Mouse (Mus musculus): ENCODE results near the gene Babam2. TPM values are rescaled to one million over a fixed set of nuclear protein-coding genes. Genes with fewer than 3 reads are reported as not detected.

The Babam2 gene
- polyA plus RNA-seq (2012; rRNA removed) = 26.3 and 27.0 TPM in 2 replicates

DNA sequence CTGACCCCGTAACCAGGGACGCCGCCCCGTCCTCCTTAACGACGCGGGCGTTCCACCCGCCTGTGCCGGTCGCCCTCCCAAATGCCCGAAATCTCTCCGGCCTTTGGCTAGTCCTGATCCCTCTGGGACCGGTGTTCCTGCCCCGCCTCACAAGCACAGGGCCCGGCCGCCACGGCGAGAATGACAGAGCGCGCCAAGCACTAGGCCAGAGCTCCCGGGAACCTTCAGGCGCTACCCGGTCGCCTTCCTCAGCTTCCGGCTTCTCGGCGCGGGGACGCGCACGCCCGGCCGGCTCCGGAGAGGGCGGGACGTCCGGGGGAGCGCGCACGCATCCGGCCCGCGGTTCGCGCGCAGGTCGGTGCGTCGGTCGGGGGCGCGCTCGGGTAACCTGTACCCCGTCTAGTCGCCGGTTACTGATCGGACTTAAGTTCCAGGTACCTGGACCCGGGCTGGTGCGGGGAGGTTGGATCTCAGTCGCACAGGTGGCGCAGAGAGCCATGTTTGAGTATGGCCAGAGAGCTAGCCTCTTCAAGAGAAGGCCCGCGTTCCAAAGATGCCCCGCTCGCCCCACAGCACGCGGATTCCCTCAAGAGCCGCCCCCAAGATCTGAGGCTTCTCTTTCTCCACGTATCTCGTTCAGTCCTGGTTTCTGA is at the start of gene Babam2:
Gene Babam2, plus strand, starts transcription at position 41 of the 653 bp plus-strand sequence.
- peak; percentile 67 for DNase-seq (ENCODE audit: low read depth, low spot score)
- under 1% methylated on average over 71 of the region's 71 CpGs for WGBS

DNA sequence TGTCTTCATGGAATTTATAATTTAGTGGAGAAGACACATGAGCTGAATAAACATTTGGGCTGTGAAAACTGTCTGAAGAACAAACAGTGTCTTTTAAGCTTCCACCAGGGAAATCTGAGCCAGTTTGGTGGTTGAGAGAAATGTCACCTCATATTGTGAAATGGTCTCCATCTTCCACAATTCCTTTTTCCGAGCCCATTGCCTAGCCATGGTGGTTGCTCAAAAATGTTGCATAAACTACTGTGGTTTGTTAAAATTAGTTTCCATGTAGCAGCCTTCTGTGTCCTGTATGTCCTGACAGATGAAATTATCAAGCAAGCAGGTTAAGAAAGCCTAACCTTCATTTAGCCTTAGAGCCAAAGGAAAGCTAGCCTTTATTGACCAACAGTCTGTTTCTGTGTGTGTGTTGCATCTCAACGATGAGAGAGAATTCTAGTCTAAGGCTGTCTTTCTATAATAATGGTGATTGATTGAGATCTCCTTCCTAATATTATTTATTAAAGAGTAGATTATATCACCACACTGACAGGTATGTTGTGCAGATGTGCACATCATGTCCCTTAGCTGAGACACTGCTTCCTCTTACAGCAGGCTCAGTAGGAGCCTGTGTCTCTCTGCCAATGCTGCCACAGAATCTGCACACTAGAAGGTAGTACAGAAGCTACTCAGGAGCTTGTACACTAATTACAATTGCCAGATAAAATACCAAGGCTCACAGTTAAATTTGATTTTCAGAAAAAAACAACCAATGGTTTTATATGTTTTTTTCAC is 46.8 kb upstream of the Babam2 start:
- WGBS = 84% methylated on average over 2 of the region's 2 CpGs
- DNase-seq (ENCODE audit: low read depth, low spot score) = no peak

DNA sequence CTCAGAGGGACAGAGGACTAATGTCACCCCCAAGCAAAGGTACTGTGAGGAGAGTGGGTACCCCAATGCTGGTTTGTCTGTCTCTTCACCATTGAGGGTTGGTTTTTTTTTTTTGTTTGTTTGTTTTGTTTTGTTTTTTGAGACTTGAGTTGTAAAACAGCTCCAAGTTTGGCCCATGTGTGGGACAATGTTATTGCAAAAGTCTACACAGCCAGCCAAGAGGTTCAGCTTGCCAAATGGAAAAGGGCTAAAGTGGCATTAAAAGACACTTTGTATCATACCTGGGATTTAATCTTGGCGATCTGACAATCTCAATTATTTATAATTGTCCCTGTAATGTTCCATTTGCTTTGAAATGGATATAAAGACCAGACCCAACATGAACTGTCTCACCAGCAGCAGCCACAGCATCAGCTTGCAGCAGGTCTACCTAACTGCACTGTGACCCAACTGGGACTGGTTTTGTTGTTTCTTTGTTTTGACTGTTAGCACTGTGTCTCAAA is 41.7 kb upstream of the Babam2 start:
- 98% methylated on average over 1 of the region's 1 CpGs for WGBS
- no peak for DNase-seq (ENCODE audit: low read depth, low spot score)

DNA sequence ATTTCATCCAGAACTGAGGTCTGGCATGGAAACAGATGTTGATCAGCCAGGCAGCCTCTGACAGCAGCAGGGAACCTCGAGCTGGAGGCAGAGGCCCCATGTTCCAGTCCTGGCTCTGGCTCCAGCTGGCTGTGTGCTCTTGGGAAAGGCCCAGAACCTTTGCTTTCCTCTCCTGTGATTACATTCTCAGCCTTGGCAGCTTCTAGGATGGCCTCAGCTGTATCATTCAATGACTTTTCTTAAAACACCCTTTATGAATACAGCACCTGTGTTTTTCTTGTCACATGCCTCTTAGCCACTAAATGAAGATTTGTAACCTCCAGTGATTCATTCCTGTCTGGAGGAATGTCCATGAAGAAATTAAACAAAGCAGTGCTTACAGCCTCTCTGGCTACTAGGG is 31.3 kb upstream of the Babam2 start:
- WGBS = 12% methylated on average over 1 of the region's 1 CpGs
- no peak for DNase-seq (ENCODE audit: low read depth, low spot score)

DNA sequence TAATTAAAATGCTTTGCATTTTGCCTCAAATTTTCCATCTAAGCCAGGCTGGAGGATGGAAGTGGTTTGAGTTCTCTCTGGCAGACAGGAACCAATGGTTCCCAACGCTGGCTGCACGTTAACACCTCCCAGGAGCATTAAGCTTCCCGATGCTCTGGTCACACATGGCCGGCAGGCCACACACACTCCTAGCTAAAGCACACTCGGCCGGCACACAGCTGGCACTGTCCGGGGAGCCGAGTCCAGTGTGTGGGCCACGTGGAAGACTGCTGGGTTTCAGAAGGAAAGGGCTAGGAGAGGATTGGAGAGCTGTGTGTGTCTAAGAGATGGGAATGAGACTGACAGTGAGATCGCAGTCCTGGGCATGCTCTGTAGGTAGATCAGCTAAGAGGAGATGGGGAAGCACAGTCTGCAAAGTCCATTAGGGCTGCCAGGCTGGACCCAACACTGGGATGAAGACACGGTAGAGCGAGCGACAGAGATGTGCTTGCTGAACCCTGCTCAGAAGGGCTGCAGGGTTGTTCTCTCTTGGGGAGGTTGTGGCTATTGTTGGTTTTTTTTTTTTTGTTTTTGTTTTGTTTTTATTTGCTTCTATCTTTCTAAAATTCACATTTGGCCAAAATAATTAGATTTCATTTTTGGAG is 29.0 kb upstream of the Babam2 start:
- no peak for DNase-seq (ENCODE audit: low read depth, low spot score)
- WGBS = 93% methylated on average over 13 of the region's 13 CpGs

DNA sequence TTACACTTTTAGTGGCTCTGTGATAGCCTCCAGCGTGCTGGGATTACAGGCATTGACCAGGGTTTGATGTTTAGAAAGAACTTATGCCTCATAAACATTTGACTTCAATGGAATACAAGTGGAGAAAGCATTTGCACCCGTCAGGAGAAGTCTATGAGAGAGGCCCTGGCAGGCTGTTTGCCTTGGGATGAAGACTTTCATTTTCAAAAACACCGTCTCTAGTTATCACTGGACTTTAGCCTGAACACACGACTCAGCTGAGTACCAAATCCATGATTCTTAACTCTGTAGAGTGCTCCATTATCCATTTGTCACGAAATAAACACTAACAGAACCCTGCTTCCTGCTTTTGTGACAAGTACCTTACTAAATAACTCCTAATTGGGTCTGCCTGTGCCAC is 27.5 kb upstream of the Babam2 start:
- no peak for DNase-seq (ENCODE audit: low read depth, low spot score)
- 32% methylated on average over 5 of the region's 5 CpGs for WGBS

DNA sequence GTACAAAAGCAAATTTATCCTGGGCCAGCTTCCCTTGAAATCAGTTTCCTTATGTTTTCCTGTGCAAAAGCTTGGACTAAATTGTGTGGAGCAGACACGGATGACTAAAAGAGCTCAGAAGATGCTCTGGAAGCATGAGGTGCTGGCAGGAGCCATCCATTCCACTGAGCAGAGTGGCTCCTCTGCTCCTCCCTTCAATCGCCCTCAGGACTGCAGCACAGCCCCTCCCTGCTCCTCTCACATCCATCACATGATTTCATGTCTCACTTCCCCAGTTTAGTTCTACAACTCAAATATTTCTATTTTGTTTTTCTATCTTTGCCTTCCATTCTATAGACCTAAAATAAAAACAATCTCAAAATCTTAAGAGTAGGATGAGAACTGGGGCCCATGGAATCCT is 26.3 kb upstream of the Babam2 start:
- no peak for DNase-seq (ENCODE audit: low read depth, low spot score)
- WGBS = 78% methylated on average over 2 of the region's 2 CpGs

DNA sequence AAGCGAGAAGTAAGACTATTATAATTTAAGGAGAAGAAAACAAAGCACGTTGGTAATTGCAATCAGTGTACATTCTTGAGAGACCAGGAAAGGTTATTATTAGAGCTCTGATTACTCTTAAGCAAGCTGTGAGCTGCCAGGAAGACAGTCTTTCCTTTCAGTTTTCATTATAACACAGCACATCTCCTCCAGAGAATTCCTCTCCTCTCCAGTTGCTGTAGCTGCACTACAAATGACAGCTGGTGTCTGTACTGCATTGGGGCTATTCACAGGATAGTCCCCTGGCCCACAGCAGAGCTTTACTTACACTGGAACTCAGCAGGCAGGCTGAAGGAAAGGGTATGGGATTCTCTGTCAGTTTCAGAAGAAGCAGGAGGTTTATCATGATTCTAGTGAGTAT is 24.1 kb upstream of the Babam2 start:
- WGBS = 72% methylated on average over 2 of the region's 2 CpGs
- no peak for DNase-seq (ENCODE audit: low read depth, low spot score)

DNA sequence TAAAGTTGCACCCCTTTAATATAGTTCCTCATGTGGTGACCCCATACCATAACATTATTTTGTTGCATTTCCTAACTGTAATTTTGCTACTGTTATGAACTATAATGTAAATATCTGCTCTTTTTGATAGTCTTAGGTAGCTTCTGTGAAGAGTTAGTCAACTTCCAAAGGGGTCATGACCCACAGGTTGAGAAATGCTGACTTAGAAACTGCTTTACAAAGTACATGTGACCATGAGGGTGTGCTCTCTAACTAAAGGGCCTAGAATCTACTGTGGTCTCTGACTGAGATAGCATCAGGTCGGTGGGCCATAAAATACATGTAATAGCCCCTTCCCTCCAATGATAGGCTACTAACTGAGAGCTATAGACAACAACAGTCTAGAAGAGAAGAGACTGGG is 19.5 kb upstream of the Babam2 start:
- 46% methylated on average over 1 of the region's 1 CpGs for WGBS
- DNase-seq (ENCODE audit: low read depth, low spot score) = no peak

DNA sequence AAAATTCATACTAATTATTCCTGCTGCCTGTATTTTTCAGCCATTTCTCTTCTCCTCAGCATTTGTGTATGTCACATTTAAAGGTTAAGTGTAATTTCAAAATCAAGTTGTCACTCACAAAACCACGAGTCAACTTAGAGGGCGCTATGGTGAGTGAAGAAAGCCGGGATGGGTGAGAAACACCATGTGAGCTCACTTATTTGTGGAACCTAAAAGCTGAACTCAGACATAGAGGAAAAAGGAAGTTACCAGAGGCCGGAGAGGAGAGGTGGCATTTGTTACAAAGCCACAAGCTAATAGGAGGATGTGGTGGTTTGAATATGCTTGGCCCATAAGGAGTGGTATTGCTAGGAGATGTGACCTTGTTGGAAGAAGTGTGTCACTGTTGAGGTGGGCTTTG is 17.3 kb upstream of the Babam2 start:
- WGBS = 86% methylated on average over 4 of the region's 4 CpGs
- DNase-seq (ENCODE audit: low read depth, low spot score) = no peak

DNA sequence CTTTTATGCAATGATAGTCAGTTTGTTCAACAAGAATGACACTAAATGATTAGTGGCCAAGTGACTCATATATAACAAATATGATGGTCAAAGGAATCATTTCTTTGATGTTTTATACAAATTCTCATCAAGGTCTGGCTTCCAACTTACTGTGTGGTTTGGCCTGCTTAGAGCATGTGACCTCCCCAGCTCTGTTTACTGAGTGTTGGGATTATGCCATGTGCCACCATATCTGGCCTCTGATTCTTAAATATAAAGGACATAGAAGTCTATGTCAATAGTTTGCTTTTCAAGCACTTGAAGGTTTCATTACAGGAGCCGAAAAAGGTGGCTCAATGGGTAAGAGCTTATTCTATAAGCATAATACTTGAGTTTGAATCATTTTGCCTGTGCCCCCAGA is 15.2 kb upstream of the Babam2 start:
- no peak for DNase-seq (ENCODE audit: low read depth, low spot score)
- WGBS = 91% methylated on average over 1 of the region's 1 CpGs

DNA sequence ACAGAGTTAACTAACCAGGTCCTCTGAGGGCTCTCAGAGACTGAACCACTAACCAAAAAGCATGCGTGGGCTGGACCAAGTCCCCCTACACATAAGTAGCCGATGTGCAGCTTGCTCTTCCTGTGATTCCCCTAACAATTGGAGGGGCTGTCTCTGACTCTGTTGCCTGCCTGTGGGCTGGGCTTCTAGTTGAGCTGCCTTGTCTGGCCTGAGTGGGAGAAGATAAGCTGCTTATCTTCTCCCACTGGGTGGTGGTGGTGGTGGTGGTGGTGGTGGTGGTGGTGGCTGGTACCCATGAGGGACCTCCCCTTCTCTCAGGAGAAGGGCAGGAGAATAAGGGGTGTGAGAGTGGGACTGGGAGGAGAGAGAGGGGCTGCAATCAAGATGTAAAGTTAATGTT is 11.4 kb upstream of the Babam2 start:
- WGBS = 89% methylated on average over 2 of the region's 2 CpGs
- DNase-seq (ENCODE audit: low read depth, low spot score) = no peak

DNA sequence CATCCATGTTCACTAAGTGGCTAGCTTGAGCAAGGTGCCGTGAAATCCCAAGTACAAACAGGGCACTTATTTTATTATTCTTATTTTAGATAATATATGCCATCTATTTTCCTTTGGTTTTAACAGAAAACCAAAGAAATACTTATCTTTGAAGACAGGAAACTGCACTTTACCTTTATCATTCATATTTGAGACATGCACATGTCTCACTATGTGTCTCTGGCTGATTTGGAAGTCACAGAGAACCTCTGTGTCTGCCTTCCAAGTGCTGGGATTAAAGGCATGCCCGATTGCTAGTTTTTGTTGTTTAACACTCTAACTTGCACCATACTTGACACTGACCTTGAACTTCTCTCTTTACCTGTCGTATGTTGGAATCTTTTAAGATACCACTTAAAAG is 9.5 kb upstream of the Babam2 start:
- WGBS = 92% methylated on average over 3 of the region's 3 CpGs
- DNase-seq (ENCODE audit: low read depth, low spot score) = no peak

DNA sequence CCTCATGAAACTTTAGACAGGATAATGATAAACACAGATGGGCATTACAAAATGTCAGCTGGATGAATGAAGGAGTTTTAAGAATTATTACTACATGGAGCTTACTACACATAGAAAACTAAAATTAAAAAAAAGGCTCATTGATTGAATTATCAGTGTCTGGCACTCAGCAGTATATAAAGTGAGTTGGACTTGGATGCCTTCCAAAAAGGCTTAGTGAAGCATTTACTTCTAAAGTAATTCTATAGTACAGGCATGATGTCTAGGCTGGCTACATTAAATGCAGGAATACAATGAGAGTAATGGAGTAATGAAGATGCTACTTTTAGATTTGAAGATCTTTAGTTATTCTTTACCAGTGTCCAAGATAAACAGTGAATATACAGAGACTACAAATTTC is 4.3 kb upstream of the Babam2 start:
- DNase-seq (ENCODE audit: low read depth, low spot score) = no peak

DNA sequence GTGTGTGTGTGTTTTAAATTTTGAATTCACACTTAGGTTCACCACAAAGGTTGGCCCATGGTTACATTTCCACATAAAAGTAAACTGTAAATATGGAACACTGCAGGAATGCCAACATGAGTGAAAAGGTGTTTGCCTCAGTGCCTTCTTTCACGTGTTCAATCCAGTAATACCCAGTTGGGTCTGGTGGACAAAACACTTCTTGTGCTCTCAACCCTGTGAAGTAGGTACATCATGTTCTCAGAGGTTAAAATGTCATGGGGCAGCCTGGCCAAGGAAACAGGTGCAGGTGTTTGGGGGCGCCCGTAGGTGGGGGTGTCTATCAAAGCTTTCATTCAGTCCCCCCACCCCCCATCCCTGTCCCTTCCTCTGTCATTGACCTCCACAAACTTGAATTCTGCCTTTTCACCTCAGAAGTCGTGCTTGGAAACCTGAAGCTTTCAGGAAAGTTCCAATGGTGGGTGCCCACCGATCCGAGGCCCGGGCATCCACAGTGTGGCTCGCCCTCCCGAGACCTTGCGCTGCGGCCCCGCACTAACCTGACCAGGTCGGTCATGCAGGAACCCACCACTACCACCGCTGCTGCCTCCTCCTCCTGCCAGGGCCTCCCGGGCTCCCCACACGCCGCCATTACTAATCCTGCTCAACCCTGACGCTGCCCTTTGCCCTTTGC is 377 bp upstream of the Babam2 start, which contains the start of gene Rbks:
Gene Rbks, minus strand, starts transcription at position 657 of the 673 bp plus-strand sequence.
- no peak for DNase-seq (ENCODE audit: low read depth, low spot score)
- 2% methylated on average over 18 of the region's 18 CpGs for WGBS

DNA sequence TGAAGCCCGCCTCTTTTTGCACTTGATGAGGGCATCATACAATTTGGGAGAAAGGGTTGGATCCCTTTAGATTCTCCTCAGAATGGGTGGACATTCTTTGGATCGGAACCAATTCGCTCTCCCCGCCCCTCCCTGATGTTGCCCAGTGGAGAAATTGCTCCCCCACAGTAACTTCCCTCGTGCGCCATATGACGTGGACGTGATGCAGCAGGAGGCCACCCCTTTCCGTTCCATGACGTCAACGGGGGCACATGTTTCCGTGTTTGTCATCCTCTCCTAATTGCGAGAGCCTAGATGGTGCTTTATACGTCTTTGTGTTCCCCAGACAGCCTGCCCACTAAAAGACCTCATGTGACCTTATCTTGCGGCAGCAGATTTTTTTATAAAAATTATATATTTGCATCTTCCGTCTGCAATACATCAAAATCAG is 828 bp downstream of the Babam2 start:
- DNase-seq (ENCODE audit: low read depth, low spot score) = peak; percentile 84
- 1% methylated on average over 16 of the region's 16 CpGs for WGBS

DNA sequence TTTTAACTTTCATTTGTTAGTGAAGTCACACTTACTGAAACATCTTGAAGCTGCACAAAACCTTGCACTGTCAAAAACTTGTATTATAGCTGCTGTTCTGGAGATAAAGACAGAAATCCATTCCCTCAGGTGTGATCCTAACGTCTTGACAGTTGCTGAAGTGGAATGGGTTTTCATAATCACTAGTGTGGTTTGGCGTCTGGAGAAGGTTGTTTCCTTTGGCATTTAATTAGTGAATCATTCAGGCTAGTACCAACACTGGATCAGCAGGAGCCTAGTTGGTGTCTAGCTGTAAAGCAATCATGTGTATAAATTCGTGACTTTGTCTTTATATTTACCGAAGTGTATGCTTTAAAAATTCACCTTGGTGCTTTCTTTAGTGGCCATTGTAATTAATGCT is 1.4 kb downstream of the Babam2 start:
- no peak for DNase-seq (ENCODE audit: low read depth, low spot score)
- 27% methylated on average over 4 of the region's 4 CpGs for WGBS

DNA sequence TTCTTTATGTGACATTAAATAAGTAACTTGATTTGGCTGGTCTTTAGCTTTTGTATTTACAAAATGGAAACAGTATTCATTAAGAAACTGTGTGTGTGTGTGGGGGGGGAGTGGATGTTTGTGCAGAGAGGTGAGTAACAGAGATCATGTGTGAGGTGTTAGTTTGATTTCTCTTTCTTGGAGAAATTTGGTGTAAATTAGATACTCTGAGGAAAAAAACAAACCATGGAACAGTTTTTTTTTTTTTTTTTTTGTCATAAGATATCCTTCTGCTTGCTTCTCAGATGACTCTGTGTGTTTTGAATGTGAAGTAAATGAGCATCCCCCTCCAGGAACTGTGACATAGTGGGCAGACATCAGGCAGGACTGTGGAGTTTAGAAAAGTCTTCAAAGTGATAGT is 1.9 kb downstream of the Babam2 start:
- DNase-seq (ENCODE audit: low read depth, low spot score) = no peak

DNA sequence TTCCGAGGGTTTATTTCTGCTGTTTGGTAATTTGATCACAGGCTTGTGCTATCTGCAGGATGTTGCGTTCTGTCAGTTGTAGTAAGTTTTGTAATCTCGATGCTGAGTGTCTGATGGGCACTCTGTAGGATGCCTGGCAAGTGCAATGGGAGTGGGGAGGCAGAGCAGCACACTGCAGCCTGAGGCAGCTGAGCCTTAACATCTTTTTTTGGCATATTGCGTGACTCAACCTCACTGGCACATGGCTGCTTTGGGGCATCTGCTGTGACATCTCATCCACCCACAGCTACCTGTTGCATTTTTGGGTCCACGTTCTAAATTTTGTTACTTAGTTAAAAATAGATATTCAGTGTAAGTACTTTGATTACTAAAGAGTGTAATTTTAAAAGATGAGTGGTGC is 7.5 kb downstream of the Babam2 start:
- 91% methylated on average over 5 of the region's 5 CpGs for WGBS
- no peak for DNase-seq (ENCODE audit: low read depth, low spot score)

DNA sequence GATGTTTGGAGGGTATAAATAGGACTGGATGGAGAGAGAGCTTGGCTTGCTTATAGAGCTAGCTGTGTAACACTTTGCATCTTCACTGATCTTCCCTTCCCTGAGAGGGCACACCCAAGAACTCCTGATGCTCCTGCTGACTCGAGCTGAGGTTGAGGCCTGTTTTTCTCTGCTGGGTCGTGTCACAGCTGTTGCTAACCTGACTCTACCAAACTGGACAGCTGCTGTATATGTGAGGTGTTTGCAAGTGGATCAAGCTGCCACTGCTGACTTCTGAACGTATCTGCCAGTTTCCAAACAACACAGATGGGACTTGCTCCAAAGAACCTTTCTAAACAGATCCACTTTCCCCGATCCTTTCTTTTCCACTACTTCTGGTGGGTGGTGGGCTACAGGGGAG is 9.3 kb downstream of the Babam2 start:
- 73% methylated on average over 4 of the region's 4 CpGs for WGBS
- no peak for DNase-seq (ENCODE audit: low read depth, low spot score)
